Mouse (Mus musculus): Measurements from ENCODE around the gene Gm10271.

DNA sequence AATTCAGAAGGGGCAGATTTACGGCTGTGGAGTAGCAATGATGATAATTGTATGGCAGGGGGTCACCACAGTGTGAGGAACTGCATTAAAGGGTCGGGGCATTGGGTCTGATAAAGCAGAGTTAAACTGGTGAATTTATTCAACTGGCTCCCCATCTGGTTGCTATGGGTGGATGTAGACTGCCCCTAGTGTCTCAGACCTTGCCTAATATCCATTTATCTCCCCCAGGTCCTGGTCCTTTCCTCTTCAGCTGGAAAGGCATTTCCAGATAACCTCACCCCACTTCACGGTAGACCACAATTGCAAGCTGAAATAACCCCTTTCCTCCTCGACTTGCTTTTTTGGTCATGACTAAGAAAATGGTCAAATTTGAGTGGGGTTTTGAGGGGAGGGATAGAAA is 5.0 kb upstream of the Gm10271 start:
- TF ChIP-seq CTCF (conservative IDR thresholded peaks at IDR 0.05; ENCODE audit: insufficient read depth, insufficient read length, low read depth, low read length): no peak
- no peak for TF ChIP-seq POLR2A (IDR thresholded peaks at IDR 0.05; ENCODE audit: low read depth, low read length)
